Mouse (Mus musculus) cortical plate, adult 2 months (tissue): ENCODE measurements around the gene Nf2. TPM values are rescaled to one million over a fixed set of nuclear protein-coding genes. Genes with fewer than 3 reads are reported as not detected.

ENCODE experiments used
- H3K27ac ChIP-seq: fragments of 200-500 bp; 2 replicates; pipeline ENCODE4 v1.5.1; 2012; ENCODE audit warnings: low read length, control low read depth, inconsistent platforms; ENCODE audit not compliant: insufficient read depth
- H3K4me1 ChIP-seq: fragments of 200-500 bp; 2 replicates; pipeline ENCODE4 v1.6.1; 2011; ENCODE audit warnings: low read length; ENCODE audit not compliant: control insufficient read depth, insufficient read depth
- H3K4me3 ChIP-seq: fragments of 200-500 bp; 2 replicates; pipeline ENCODE4 v1.5.1; 2011; ENCODE audit warnings: mild to moderate bottlenecking, low read length, control low read depth; ENCODE audit not compliant: insufficient read depth
- CTCF ChIP-seq: fragments of 200-500 bp; IDR thresholded peaks from 2 replicates; pipeline ENCODE4 v1.5.1; 2011; ENCODE audit warnings: mild to moderate bottlenecking, control low read depth, low read length; ENCODE audit not compliant: insufficient read depth; ENCODE audit errors: extremely low read depth
- POLR2A ChIP-seq: fragments of 200-500 bp; IDR thresholded peaks from 2 replicates; pipeline ENCODE4 v1.6.1; 2011; ENCODE audit warnings: mild to moderate bottlenecking, low read length, control low read depth; ENCODE audit not compliant: insufficient read depth; ENCODE audit errors: extremely low read depth
- polyA plus RNA-seq: library from polyadenylated mRNA; depleted of rRNA; stranded (reverse); fragments of >200 nt; gene quantifications from 2 replicates; pipeline ENCODE4 v1.2.3, GENCODE M21; 2012

The Nf2 gene
- polyA plus RNA-seq, 1 experiment, result 60.5 TPM

DNA sequence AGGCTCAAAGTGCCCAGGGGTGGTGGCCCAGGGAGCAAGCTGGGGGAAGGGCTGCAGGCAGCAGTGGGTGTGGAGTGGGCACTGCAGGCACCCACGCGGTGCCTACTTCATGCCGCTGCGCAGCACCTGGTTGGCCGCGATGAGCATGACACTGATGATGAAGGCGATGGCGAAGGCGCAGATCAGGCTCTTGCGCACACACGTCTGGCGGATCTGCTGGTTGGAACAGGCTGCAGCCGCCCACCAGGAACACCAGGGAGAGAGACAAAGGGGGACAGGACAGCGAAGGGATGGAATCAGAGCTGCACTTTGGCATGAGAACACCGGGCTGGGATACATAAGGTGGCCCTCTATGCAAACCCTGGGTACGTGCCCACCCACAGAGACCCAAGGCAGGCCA lies 110.6 kb downstream of the Nf2 start:
- no peak overlapping the region for H3K4me3 ChIP-seq
- no peaks in the 10 kb centered on the region for H3K4me1 ChIP-seq
- no peak for TF ChIP-seq CTCF
- TF ChIP-seq POLR2A, result no peak
- no peak overlapping the region for H3K27ac ChIP-seq

DNA sequence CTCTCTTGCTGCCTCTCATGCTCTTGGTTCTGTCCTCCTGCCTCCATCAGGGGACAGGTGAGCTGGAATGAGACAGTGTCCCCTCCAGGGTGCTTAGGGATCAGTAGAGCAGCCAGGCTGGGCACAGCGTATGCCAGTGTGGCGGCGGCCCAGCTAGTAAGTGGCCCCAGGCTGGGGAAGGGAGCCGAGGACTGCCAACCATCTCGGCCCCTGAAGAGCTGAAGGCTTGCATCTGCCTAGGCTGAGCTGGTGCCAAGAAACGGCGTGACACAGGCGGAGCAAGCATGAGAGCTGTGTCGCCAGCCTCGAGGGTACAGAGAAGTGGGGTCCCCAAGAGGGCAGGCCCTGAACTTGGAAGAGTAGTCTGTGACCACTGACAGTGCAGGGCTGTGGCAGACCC lies 111.7 kb downstream of the Nf2 start:
- H3K27ac ChIP-seq, result no peak overlapping the region
- TF ChIP-seq POLR2A (no peak), CTCF (no peak)

DNA sequence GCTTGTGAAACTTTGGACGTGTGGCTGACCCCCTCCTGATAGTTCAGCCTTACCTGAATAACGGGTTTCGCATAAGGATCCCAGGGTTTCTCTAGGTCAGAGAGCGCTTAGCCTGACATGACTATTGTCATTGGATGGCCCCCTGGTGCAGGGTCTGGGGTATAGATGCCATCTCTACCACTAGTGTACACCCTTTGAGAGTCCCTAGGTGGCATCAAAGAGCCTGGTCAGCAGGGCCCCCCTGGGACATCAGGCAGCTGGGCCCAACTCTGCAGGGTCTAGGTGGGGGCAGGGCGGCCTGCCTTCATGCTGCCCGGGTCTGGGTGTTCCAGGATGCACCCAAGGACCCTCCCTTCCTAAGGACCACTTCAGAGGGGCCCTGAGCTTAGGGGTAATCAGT lies 113.0 kb downstream of the Nf2 start:
- H3K27ac ChIP-seq, result no peak overlapping the region
- no peak overlapping the region for H3K4me3 ChIP-seq
- TF ChIP-seq CTCF, result no peak
- TF ChIP-seq POLR2A, result no peak
- H3K4me1 ChIP-seq, result no peaks in the 10 kb centered on the region

More for the DNA sequence above, 111.7 kb downstream of the Nf2 start:
- H3K4me3 ChIP-seq, result no peak overlapping the region
- H3K4me1 ChIP-seq, result no peaks in the 10 kb centered on the region

GRCm38 (mm10) chr11:4734179-4734578 lies 115.2 kb downstream of the Nf2 start:
- H3K4me1 ChIP-seq, result no peaks in the 10 kb centered on the region
- H3K27ac ChIP-seq, result no peak overlapping the region
- H3K4me3 ChIP-seq, result no peak overlapping the region
- TF ChIP-seq POLR2A (no peak), CTCF (0 out of 2 replicates have a peak, but pooled peaks have one; percentile 19)

GRCm38 (mm10) chr11:4731781-4732180 lies 117.6 kb downstream of the Nf2 start:
- no peak overlapping the region for H3K4me3 ChIP-seq
- no peaks in the 10 kb centered on the region for H3K4me1 ChIP-seq
- TF ChIP-seq POLR2A (no peak), CTCF (no peak)
- no peak overlapping the region for H3K27ac ChIP-seq

- no peak overlapping the region for H3K4me3 ChIP-seq
- no peak for TF ChIP-seq POLR2A
- no peak for TF ChIP-seq CTCF
- H3K27ac ChIP-seq, result no peak overlapping the region
- no peaks in the 10 kb centered on the region for H3K4me1 ChIP-seq
Observed at GRCm38 (mm10) chr11:4730913-4731312, 118.4 kb downstream of the Nf2 start.

DNA sequence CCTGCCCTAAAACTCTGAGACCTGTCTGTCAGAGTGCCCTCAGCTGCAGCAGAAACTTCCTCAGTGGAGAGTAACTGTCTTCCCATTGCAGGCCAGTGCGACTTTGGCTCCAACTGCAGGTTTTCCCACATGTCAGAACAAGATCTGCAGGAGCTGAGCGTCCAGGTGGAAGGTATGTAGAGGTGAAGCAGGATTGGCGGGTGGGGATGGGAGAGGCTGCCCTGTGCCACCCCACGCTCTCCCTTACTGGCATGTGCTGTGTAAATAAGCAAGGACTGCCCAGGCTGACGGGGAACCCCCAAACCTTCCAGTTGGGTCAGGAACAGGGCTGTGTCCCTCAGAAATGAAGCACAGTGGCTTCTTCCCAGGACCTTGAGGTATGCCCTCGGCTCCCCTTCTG lies 119.2 kb downstream of the Nf2 start:
- H3K4me1 ChIP-seq, result no peaks in the 10 kb centered on the region
- TF ChIP-seq POLR2A (no peak), CTCF (no peak)
- no peak overlapping the region for H3K4me3 ChIP-seq
- no peak overlapping the region for H3K27ac ChIP-seq

- H3K4me1 ChIP-seq, result no peaks in the 10 kb centered on the region
- H3K27ac ChIP-seq, result no peak overlapping the region
- no peak for TF ChIP-seq CTCF
- no peak overlapping the region for H3K4me3 ChIP-seq
Observed at GRCm38 (mm10) chr11:4729603-4730002, 119.7 kb downstream of the Nf2 start.

- Histone ChIP-seq H3K4me1 (peaks cover 4% of the 10 kb centered on the region), H3K27ac (no peak overlapping the region), H3K4me3 (no peak overlapping the region)
- TF ChIP-seq POLR2A (no peak), CTCF (no peak)
Observed at GRCm38 (mm10) chr11:4721728-4722127, 127.6 kb downstream of the Nf2 start.

- peaks cover 4% of the 10 kb centered on the region for H3K4me1 ChIP-seq
- H3K4me3 ChIP-seq, result no peak overlapping the region
- no peak overlapping the region for H3K27ac ChIP-seq
- TF ChIP-seq POLR2A, result no peak
- no peak for TF ChIP-seq CTCF
Observed at GRCm38 (mm10) chr11:4720900-4721580, 128.3 kb downstream of the Nf2 start.
